Mouse (Mus musculus) spleen, postnatal 4 days (tissue): ENCODE data around the gene Olfr743.
"Not testable (repeated sequence)": the region's sequence is repeated elsewhere in the genome, so short reads cannot be mapped to it uniquely, and the experiment has no call there.

Source experiments
- DNase-seq, 2 experiments: peaks; one replicate each; pipeline ENCODE4 v3.0.0; 2022; ENCODE audit warnings: low spot score in 2 of 2

Olfr743 gene

GRCm38 (mm10) chr14:50521539-50521938 lies at the start of gene Olfr743:
Gene Olfr743, plus strand, starts transcription at chr14:50521839.
- DNase-seq, result no peak

GRCm38 (mm10) chr14:50472438-50472837 lies 49.2 kb upstream of the Olfr743 start, which contains the start of gene Olfr741:
Gene Olfr741, plus strand, starts transcription at chr14:50472738.
- no peak for DNase-seq

GRCm38 (mm10) chr14:50478406-50478805 lies 43.2 kb upstream of the Olfr743 start:
- no peak for DNase-seq

- no peak for DNase-seq
Measured at GRCm38 (mm10) chr14:50503300-50503699, 18.3 kb upstream of the Olfr743 start, which contains the start of gene Olfr742. Gene Olfr742, plus strand, starts transcription at chr14:50503600.

- no peak for DNase-seq
Measured at GRCm38 (mm10) chr14:50552734-50553133, 31.1 kb downstream of the Olfr743 start.

- not testable (repeated sequence) for DNase-seq
Measured at GRCm38 (mm10) chr14:50573056-50573455, 51.4 kb downstream of the Olfr743 start.
